Mouse (Mus musculus) c-Kit-positive CD71-negative TER-119-negative erythroid progenitor cells, embryonic 14.5 days (primary cell): ENCODE measurements at regions not wholly inside any gene's neighbourhood (a gene's known extent, or its start where the extent isn't known, plus 50 kb on each side); places are given as distances from the start of the nearest gene placed in this dataset.
A peak's percentile ranks its signal among the peaks of the same experiment; 100 is the strongest.
"Not testable (repeated sequence)": the region's sequence is repeated elsewhere in the genome, so short reads cannot be mapped to it uniquely, and the experiment has no call there.

Source experiments
- DNase-seq: peaks from one replicate; pipeline ENCODE4 v3.0.0-alpha.2; 2013; ENCODE audit warnings: low read depth

GRCm38 (mm10) chr11:10276224-10276623 lies 837.8 kb upstream of the Vwc2 start:
- DNase-seq, result peak; percentile 28

- DNase-seq, result no peak
Observed at GRCm38 (mm10) chr11:10283553-10283952, 830.5 kb upstream of the Vwc2 start.

- no peak for DNase-seq
Observed at GRCm38 (mm10) chr11:10291996-10292395, 822.0 kb upstream of the Vwc2 start.

- DNase-seq, result no peak
Observed at GRCm38 (mm10) chr11:10309023-10309720, 804.9 kb upstream of the Vwc2 start.

- no peak for DNase-seq
Observed at GRCm38 (mm10) chr11:10317427-10317826, 796.6 kb upstream of the Vwc2 start.

GRCm38 (mm10) chr11:10318048-10318759 lies 795.8 kb upstream of the Vwc2 start:
- DNase-seq, result no peak

GRCm38 (mm10) chr11:10330253-10330652 lies 783.8 kb upstream of the Vwc2 start:
- not testable (repeated sequence) for DNase-seq

GRCm38 (mm10) chr11:10337781-10338180 lies 776.2 kb upstream of the Vwc2 start:
- no peak for DNase-seq

- no peak for DNase-seq
Observed at GRCm38 (mm10) chr11:10372340-10372739, 741.7 kb upstream of the Vwc2 start.
